5 mouse cellular contexts compared by ENCODE assay signal in genomic region chr15:92950912-92951311, GRCm38 (mm10).
DNase-seq lines count a peak whose midpoint lies in the region; ATAC-seq and TF ChIP-seq lines count a peak whose summit lies in the region.
"Not testable (repeated sequence)": the region's sequence is repeated elsewhere in the genome, so short reads cannot be mapped to it uniquely, and the experiment has no call there.

No protein-coding gene starts in this region.

- intact Hi-C loops in gastrocnemius, adult 2 months (cut with DNase I), result not testable (repeated sequence)

- not testable (repeated sequence) for H3K4me2 ChIP-seq in intestine, postnatal 0 days (replicated peaks; ENCODE audit: low read depth); stomach, postnatal 0 days (replicated peaks; ENCODE audit: low read depth)

- TF ChIP-seq EP300 in stomach, postnatal 0 days (optimal IDR thresholded peaks at IDR 0.05), result not testable (repeated sequence)

- 86% methylated on average over 3 of the region's 3 CpGs for WGBS in intestine, postnatal 0 days
- 84% methylated on average over 3 of the region's 3 CpGs for WGBS in stomach, postnatal 0 days

- DNase-seq in gastrocnemius, adult 2 months; layer of hippocampus, adult 2 months (ENCODE audit: low spot score in 2 of 2); stomach, postnatal 0 days (ENCODE audit: low spot score): not testable (repeated sequence)

- not testable (repeated sequence) for H3K36me3 ChIP-seq in E14TG2a.4 (ENCODE audit: insufficient read depth, low read length); intestine, postnatal 0 days (ENCODE audit: control insufficient read depth, insufficient read depth); stomach, postnatal 0 days (ENCODE audit: control insufficient read depth, insufficient read depth, low read length)

- H3K27ac ChIP-seq in gastrocnemius, adult 2 months; intestine, postnatal 0 days (ENCODE audit: low read depth, low read length); layer of hippocampus, adult 2 months; stomach, postnatal 0 days (replicated peaks): not testable (repeated sequence)

- TF ChIP-seq CTCF in E14TG2a.4 (conservative IDR thresholded peaks at IDR 0.05; ENCODE audit: low read length), result peak; percentile 16; the same call in 1 of the 2 replicates
- peak; percentile 36; the same call in 1 of the 2 replicates for TF ChIP-seq CTCF in gastrocnemius, adult 2 months (IDR thresholded peaks at IDR 0.05)
- TF ChIP-seq CTCF in intestine, postnatal 0 days (IDR thresholded peaks at IDR 0.05; ENCODE audit: low read depth), result 0 out of 2 replicates have a peak, but pooled peaks have one; percentile 5
- TF ChIP-seq CTCF in layer of hippocampus, adult 2 months (conservative IDR thresholded peaks at IDR 0.05), result peak; percentile 75
- peak; percentile 27 for TF ChIP-seq CTCF in stomach, postnatal 0 days (IDR thresholded peaks at IDR 0.05; ENCODE audit: low read depth)

- H3K27me3 ChIP-seq in E14TG2a.4 (ENCODE audit: insufficient read depth, low read length); intestine, postnatal 0 days (replicated peaks; ENCODE audit: control insufficient read depth, insufficient read depth, low read length); stomach, postnatal 0 days (ENCODE audit: control insufficient read depth, insufficient read depth, low read length): not testable (repeated sequence)

- H3K9ac ChIP-seq in intestine, postnatal 0 days (ENCODE audit: low read depth, low read length); stomach, postnatal 0 days (ENCODE audit: low read length): not testable (repeated sequence)

- ATAC-seq in intestine, postnatal 0 days; stomach, postnatal 0 days (ENCODE audit: low FRiP score, low TSS enrichment): not testable (repeated sequence)

- not testable (repeated sequence) for H3K9me3 ChIP-seq in E14TG2a.4 (ENCODE audit: low read length); intestine, postnatal 0 days (ENCODE audit: control insufficient read depth); stomach, postnatal 0 days (ENCODE audit: control insufficient read depth, low read length)

- not testable (repeated sequence) for H3K4me1 ChIP-seq in E14TG2a.4 (replicated peaks; ENCODE audit: low read depth, low read length); intestine, postnatal 0 days (replicated peaks; ENCODE audit: control insufficient read depth, insufficient read depth, low read length); stomach, postnatal 0 days (replicated peaks; ENCODE audit: control insufficient read depth, insufficient read depth)

- not testable (repeated sequence) for H3K4me3 ChIP-seq in E14TG2a.4 (replicated peaks; ENCODE audit: low read length); gastrocnemius, adult 2 months; intestine, postnatal 0 days (ENCODE audit: low read depth, low read length); layer of hippocampus, adult 2 months; stomach, postnatal 0 days (ENCODE audit: low read depth, low read length)

Comparison
In these comparisons a context has a peak if more than half of its experiments do, and no peak if none do; other contexts are left out.
1. CTCF ChIP-seq: peak in every context shown above with its lines; median percentile 75 in layer of hippocampus, adult 2 months; 36 in gastrocnemius, adult 2 months; 27 in stomach, postnatal 0 days; 16 in E14TG2a.4; 5 in intestine, postnatal 0 days.